Mouse (Mus musculus) E14TG2a.4 (cell line): ENCODE results near the gene Ripply1.

Source experiments
- CTCF ChIP-seq: conservative IDR thresholded peaks from 2 replicates; pipeline ENCODE4 v1.5.1; 2014; ENCODE audit warnings: low read length
- NANOG ChIP-seq: IDR thresholded peaks from 2 replicates; pipeline ENCODE4 v1.6.1; 2014; ENCODE audit warnings: borderline replicate concordance, low read length, mixed read lengths
- POU5F1 ChIP-seq: IDR thresholded peaks from 2 replicates; pipeline ENCODE4 v1.6.1; 2014; ENCODE audit warnings: low read length, borderline replicate concordance

GRCm38 (mm10) chrX:139762546-139762945 is 19.6 kb downstream of the Ripply1 start:
- TF ChIP-seq CTCF = peak; percentile 24
- no peak for TF ChIP-seq NANOG
- no peak for TF ChIP-seq POU5F1
